Mouse (Mus musculus): ENCODE measurements around the gene Sell. TPM values are rescaled to one million over a fixed set of nuclear protein-coding genes. Genes with fewer than 3 reads are reported as not detected.
A peak's percentile ranks its signal among the peaks of the same experiment; 100 is the strongest.

The Sell gene
- polyA plus RNA-seq, 1 experiment from 2014 or later = 0.08 TPM

GRCm38 (mm10) chr1:164025685-164026084 is 36.1 kb upstream of the Sell start:
- no peak for ATAC-seq (ENCODE audit: low FRiP score, low TSS enrichment)
- Histone ChIP-seq H3K4me1 (replicated peaks; ENCODE audit: control insufficient read depth, insufficient read depth) (no peaks in the 10 kb centered on the region), H3K9me3 (ENCODE audit: control insufficient read depth, low read length) (no peaks in the 10 kb centered on the region), H3K27ac (replicated peaks) (no peak overlapping the region), H3K4me2 (replicated peaks; ENCODE audit: low read depth) (no peak overlapping the region), H3K27me3 (ENCODE audit: control insufficient read depth, insufficient read depth, low read length) (no peaks in the 10 kb centered on the region), H3K9ac (ENCODE audit: low read length) (no peak overlapping the region), H3K4me3 (ENCODE audit: low read depth, low read length) (no peak overlapping the region), H3K36me3 (ENCODE audit: control insufficient read depth, insufficient read depth, low read length) (no peaks in the 10 kb centered on the region)
- WGBS = 82% methylated on average over 4 of the region's 4 CpGs
- DNase-seq (ENCODE audit: low spot score) = no peak
- TF ChIP-seq CTCF (IDR thresholded peaks at IDR 0.05; ENCODE audit: low read depth) = no peak
- no peak for TF ChIP-seq EP300 (optimal IDR thresholded peaks at IDR 0.05)

DNA sequence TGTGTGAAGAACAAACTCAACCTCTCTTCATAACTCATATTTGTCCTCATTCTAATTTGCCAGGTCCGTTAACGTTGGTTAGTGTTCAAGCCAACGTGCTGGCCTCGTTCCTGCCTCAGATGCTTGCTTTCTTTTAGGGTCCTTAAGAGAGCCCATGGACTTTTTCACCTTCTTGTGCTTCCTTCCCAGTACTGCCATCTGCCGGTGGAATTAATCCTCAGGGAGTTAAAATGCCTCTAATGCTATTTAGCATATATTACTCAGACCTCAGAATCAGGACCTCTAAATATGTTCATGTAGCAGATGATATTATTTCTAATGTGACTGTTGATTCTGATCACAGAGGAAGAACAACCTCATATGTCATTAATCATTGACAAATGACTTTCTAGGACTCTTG is 34.4 kb upstream of the Sell start:
- Histone ChIP-seq H3K4me3 (ENCODE audit: low read depth, low read length) (no peak overlapping the region), H3K9ac (ENCODE audit: low read length) (no peak overlapping the region), H3K4me2 (replicated peaks; ENCODE audit: low read depth) (no peak overlapping the region), H3K4me1 (replicated peaks; ENCODE audit: control insufficient read depth, insufficient read depth) (no peaks in the 10 kb centered on the region), H3K27me3 (ENCODE audit: control insufficient read depth, insufficient read depth, low read length) (no peaks in the 10 kb centered on the region), H3K36me3 (ENCODE audit: control insufficient read depth, insufficient read depth, low read length) (no peaks in the 10 kb centered on the region), H3K27ac (replicated peaks) (no peak overlapping the region), H3K9me3 (ENCODE audit: control insufficient read depth, low read length) (no peaks in the 10 kb centered on the region)
- 59% methylated on average over 5 of the region's 5 CpGs for WGBS
- DNase-seq (ENCODE audit: low spot score) (no peak), ATAC-seq (ENCODE audit: low FRiP score, low TSS enrichment) (no peak)
- TF ChIP-seq EP300 (optimal IDR thresholded peaks at IDR 0.05) (no peak), CTCF (IDR thresholded peaks at IDR 0.05; ENCODE audit: low read depth) (peak; percentile 46)

GRCm38 (mm10) chr1:164040385-164041135 is 21.2 kb upstream of the Sell start:
- Histone ChIP-seq H3K9me3 (ENCODE audit: control insufficient read depth, low read length) (no peaks in the 10 kb centered on the region), H3K9ac (ENCODE audit: low read length) (no peak overlapping the region), H3K27ac (replicated peaks) (no peak overlapping the region), H3K27me3 (ENCODE audit: control insufficient read depth, insufficient read depth, low read length) (no peaks in the 10 kb centered on the region), H3K4me3 (ENCODE audit: low read depth, low read length) (no peak overlapping the region), H3K36me3 (ENCODE audit: control insufficient read depth, insufficient read depth, low read length) (no peaks in the 10 kb centered on the region), H3K4me2 (replicated peaks; ENCODE audit: low read depth) (no peak overlapping the region), H3K4me1 (replicated peaks; ENCODE audit: control insufficient read depth, insufficient read depth) (no peaks in the 10 kb centered on the region)
- ATAC-seq (ENCODE audit: low FRiP score, low TSS enrichment) = no peak
- TF ChIP-seq CTCF (IDR thresholded peaks at IDR 0.05; ENCODE audit: low read depth) (no peak), EP300 (optimal IDR thresholded peaks at IDR 0.05) (no peak)
- no peak for DNase-seq (ENCODE audit: low spot score)
- WGBS = 72% methylated on average over 10 of the region's 10 CpGs

- TF ChIP-seq EP300 (optimal IDR thresholded peaks at IDR 0.05) (no peak), CTCF (IDR thresholded peaks at IDR 0.05; ENCODE audit: low read depth) (no peak)
- no peaks in the 10 kb centered on the region for H3K36me3 ChIP-seq (ENCODE audit: control insufficient read depth, insufficient read depth, low read length)
- no peak overlapping the region for H3K4me3 ChIP-seq (ENCODE audit: low read depth, low read length)
- H3K4me2 ChIP-seq (replicated peaks; ENCODE audit: low read depth) = no peak overlapping the region
- no peak overlapping the region for H3K27ac ChIP-seq (replicated peaks)
- 57% methylated on average over 3 of the region's 3 CpGs for WGBS
- no peak for ATAC-seq (ENCODE audit: low FRiP score, low TSS enrichment)
- no peaks in the 10 kb centered on the region for H3K27me3 ChIP-seq (ENCODE audit: control insufficient read depth, insufficient read depth, low read length)
- no peak overlapping the region for H3K9ac ChIP-seq (ENCODE audit: low read length)
- no peaks in the 10 kb centered on the region for H3K9me3 ChIP-seq (ENCODE audit: control insufficient read depth, low read length)
- H3K4me1 ChIP-seq (replicated peaks; ENCODE audit: control insufficient read depth, insufficient read depth) = no peaks in the 10 kb centered on the region
- no peak for DNase-seq (ENCODE audit: low spot score)
These were observed 18.2 kb upstream of the Sell start for GRCm38 (mm10) chr1:164043549-164043948.

DNA sequence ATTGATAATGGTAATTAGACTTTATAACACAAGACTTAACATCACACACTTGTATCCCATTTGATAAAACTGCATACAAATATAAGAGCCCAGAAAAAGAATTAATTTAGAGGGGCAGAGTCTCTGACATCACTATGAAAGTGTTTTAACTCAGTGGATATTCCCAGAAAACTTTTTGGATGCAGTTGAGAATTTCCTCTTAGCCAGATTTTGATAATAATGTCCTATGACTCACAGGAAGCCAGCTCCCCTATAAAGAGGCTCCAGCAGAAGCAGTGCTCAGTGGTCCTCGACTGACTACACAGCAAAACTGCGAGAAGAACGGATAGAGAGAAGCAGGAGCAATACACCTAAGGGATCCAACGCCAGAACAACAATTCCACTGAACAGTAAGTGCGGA is 13.8 kb upstream of the Sell start, which contains the start of gene Sele:
Sele (plus strand) TSS at position 301 of the 400 bp plus-strand sequence.
- 75% methylated on average over 5 of the region's 5 CpGs for WGBS

GRCm38 (mm10) chr1:164053561-164053960 is 8.2 kb upstream of the Sell start:
- WGBS = 93% methylated on average over 9 of the region's 9 CpGs
- TF ChIP-seq EP300 (optimal IDR thresholded peaks at IDR 0.05) (no peak), CTCF (IDR thresholded peaks at IDR 0.05; ENCODE audit: low read depth) (no peak)

More for the DNA sequence above, 13.8 kb upstream of the Sell start, which contains the start of gene Sele:
- Histone ChIP-seq H3K4me1 (replicated peaks; ENCODE audit: control insufficient read depth, insufficient read depth) (no peaks in the 10 kb centered on the region), H3K27ac (replicated peaks) (no peak within 1 kb of the TSS), H3K36me3 (ENCODE audit: control insufficient read depth, insufficient read depth, low read length) (no peaks in the 10 kb centered on the region), H3K9ac (ENCODE audit: low read length) (no peak within 1 kb of the TSS), H3K27me3 (ENCODE audit: control insufficient read depth, insufficient read depth, low read length) (no peaks in the 10 kb centered on the region), H3K9me3 (ENCODE audit: control insufficient read depth, low read length) (no peaks in the 10 kb centered on the region), H3K4me2 (replicated peaks; ENCODE audit: low read depth) (no peak within 1 kb of the TSS), H3K4me3 (ENCODE audit: low read depth, low read length) (no peak within 1 kb of the TSS)
- ATAC-seq (ENCODE audit: low FRiP score, low TSS enrichment) (no peak), DNase-seq (ENCODE audit: low spot score) (no peak)
- no peak for TF ChIP-seq EP300 (optimal IDR thresholded peaks at IDR 0.05)
- TF ChIP-seq CTCF (IDR thresholded peaks at IDR 0.05; ENCODE audit: low read depth) = no peak

More at GRCm38 (mm10) chr1:164053561-164053960, 8.2 kb upstream of the Sell start:
- H3K9ac ChIP-seq (ENCODE audit: low read length) = no peak overlapping the region
- H3K9me3 ChIP-seq (ENCODE audit: control insufficient read depth, low read length) = no peaks in the 10 kb centered on the region
- H3K4me3 ChIP-seq (ENCODE audit: low read depth, low read length) = no peak overlapping the region
- H3K4me1 ChIP-seq (replicated peaks; ENCODE audit: control insufficient read depth, insufficient read depth) = no peaks in the 10 kb centered on the region
- H3K27me3 ChIP-seq (ENCODE audit: control insufficient read depth, insufficient read depth, low read length) = no peaks in the 10 kb centered on the region
- H3K4me2 ChIP-seq (replicated peaks; ENCODE audit: low read depth) = no peak overlapping the region
- ATAC-seq (ENCODE audit: low FRiP score, low TSS enrichment) (no peak), DNase-seq (ENCODE audit: low spot score) (no peak)
- H3K27ac ChIP-seq (replicated peaks) = no peak overlapping the region
- no peaks in the 10 kb centered on the region for H3K36me3 ChIP-seq (ENCODE audit: control insufficient read depth, insufficient read depth, low read length)
